Mouse (Mus musculus): ENCODE results near the gene Zfp410.

Zfp410 gene

DNA sequence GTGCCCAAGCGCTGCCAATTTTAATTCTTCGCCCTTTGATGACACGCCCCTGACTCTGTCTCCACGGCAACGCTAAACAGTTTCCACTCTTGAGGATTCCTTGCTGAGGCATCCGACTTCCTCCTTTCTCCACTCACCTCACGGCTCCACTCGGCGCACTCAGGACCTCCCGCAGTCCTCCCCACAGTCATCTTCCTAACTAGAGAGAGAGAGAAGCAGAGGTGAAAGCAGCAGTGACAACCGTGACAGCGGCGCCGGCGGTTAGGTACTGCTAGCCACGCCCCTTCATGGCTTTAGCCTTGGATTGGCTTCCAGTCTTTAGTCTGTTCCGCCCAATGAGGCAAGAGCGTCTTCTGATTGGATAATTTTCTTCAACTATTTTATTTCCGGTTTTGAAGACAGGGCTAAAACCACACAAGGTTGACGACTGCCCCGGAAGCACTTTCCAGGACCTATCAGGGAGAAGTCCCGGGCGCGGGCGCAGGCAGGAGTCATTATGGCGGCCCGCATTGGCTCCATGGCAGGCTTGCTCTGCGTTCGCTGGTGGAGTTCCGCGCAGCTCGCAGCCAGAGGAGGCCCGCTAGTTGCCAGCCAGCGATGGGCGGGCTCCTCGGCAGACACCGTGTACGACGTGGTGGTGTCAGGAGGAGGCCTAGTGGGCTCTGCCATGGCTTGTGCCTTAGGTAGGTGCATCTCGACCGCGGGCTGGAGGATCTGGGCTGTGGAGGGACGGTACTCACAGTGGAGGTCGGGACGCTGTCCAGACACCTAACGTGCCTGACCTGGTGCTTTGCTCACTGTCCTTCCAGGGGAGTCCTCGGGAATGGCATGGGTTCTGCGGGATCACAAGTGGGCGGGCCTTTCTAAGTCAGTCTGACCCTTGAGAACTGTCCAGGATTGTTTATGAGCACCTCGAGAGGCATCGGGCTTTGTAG is 45.2 kb downstream of the Zfp410 start, which contains the start of the genes Coq6 and Fam161b:
TSS of gene Coq6 (plus strand) at position 103 of the 935 bp plus-strand sequence.
TSS of gene Fam161b (minus strand) at position 279 of the 935 bp plus-strand sequence.
- DNase-seq, result peak; percentile 96 to 97

DNA sequence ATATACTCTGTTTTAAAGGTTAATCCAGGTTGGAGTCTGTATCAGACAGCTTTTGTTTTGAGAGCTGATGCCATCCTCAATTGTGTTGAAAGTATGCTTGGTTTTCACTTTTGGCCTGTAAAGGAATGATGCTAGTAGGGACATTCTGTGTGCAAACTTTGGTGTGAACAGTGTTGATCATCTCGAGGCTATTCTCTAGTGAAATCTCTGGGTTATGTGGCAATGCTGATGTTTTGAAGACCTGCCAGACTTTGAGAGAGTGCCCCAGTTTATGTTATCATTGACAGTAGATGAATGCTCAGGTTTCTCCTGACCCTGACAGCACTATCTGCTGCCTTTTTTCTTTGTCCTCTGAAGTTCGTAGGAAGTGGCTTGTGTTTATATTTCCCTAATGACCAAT is 46.2 kb downstream of the Zfp410 start:
- no peak for DNase-seq

DNA sequence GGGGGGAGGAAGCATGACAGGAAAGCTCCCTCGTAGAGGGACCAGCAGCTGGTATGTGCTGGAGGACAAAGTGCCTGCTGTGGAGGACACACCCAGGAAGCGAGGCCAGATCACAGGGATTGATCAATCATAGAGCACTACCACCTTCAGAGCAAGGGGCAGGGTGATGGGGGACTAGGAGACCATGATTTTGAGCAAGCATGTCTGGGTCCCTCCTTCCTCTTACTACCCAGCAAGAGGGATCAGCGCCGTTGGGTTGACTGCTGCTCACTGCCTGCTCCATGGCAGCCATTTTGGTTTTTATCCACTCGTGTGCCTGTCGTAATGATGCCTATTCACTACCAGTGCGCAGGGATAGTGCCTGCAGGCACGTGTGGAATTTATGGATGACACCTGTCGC is 47.6 kb downstream of the Zfp410 start:
- DNase-seq, result no peak

DNA sequence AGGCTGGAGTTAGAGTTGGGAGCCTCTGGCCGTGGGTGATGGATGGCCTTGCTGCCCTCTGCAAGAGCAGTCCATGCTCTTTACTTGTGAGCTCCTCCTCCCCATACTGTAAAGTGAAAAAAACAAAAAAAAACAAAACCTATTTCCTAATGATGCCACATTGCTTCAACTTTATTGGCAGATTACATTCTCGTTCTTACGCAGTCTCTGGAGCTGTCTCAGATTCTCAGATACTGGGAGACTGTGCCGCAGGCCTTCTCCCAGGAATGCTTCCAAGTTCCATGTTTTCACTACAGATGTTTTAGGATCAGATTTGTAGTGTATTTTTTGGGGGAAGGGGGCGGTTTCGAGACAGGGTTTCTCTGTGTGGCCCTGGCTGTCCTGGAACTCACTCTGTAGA is 48.5 kb downstream of the Zfp410 start:
- no peak for DNase-seq

DNA sequence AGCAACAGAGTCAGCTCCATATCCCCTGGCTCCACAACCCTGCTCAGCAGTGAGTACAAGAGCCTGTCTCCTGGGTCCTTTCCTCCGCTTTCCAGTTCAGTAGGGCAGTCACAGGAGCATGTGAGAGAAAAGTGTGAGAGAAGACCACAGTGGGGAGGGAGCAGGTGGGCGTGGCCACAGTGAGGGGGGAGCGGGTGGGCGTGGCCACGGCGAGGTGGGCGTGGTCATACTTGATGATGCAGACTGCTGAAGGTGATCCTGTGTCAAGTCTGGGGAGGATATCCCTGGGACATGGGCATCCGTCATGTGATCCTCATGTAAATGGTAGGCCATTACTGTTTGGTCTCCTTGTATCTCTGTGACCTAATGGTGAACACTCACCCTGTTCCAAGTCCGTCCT is 50.3 kb downstream of the Zfp410 start:
- peak in 1 of 2 experiments; percentile 11 for DNase-seq

DNA sequence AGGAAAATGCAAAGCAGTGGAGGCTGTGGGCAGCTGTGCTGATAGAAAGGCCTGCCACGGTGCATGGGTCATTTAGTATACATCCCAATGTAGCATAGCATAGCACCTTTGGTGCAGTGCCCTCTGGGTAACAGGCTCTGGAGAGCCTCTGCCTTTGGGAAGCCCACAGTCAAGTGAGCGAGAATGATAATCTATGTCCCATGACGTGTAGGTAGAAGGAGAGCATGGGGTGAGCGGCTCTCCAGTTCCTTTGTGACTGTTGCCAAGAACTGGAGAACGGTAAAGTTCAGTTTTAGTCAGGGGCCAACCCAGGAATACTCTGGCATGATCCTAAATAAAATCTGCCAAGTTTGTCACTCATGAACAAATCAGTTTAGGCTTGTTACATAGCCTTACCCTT is 55.0 kb downstream of the Zfp410 start:
- no peak for DNase-seq

DNA sequence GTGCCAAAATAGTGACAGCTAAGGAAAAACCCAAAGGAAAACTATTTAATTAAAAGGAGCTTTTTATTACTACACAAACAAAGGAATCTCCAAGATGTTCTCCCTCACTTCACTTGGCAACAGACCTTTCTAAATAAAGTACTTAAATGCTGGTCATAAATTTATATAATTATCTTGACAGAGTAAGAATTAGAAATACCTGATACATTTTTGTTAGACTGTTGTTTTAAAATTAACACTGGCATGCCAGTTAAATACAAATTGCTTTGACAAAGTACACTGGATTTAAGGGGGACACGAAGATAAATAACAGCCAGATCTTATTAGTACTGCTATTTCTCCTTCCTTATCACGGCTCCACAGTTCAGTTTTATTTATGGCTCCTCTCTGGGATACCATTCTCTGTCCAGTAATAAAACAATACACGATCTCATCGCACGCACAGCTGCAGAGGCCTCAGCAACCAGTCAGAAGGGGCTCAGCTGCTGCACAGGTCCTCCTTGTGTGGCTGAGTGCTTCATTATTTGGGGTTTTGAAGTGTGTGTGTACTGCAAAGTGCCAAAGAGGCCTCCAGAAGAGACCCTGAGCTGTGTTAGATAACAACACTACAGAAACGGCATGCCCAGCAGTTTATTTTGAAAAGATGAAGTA is 57.3 kb downstream of the Zfp410 start:
- DNase-seq, result no peak

DNA sequence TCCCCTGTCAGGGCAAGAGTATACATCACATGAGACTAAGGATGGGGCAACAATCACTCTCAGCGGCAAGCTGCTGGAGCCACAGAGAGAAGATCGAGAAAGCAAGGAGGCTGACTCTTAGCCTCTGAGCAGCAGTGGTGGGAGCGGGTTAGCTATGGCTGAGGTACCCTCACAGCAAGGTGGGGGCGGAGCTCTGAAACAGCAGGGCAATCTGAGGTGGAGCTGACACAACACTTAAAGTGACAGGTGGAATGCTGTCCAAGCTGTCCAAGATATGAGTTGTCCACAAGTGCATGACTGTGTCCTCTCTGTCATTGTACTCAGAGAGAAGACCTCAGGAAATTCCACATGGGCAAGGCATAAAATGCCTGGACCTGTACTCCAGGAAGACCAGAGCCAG is 65.7 kb downstream of the Zfp410 start:
- DNase-seq, result no peak

DNA sequence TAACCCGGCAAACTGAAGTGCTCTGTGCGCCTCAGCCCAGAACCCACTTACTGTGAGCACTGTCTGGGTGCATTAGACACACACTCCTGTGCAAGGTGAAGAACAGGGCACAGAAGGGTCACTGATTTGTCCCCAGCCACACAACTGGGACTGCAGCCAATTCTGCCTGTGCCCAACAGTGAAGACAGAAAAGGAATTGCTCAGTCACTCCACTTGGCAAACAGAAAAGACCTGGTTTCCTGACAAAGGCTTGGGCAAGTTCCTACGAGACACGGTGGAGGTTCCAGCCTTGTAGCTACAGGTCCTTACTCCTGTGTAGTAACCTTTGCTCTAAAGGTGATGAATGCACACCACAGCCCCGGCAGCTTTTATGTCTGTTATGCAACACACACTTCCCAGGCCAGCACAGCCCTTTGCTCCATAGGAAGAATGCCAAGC is 68.0 kb downstream of the Zfp410 start:
- DNase-seq, result peak; percentile 15 to 36

DNA sequence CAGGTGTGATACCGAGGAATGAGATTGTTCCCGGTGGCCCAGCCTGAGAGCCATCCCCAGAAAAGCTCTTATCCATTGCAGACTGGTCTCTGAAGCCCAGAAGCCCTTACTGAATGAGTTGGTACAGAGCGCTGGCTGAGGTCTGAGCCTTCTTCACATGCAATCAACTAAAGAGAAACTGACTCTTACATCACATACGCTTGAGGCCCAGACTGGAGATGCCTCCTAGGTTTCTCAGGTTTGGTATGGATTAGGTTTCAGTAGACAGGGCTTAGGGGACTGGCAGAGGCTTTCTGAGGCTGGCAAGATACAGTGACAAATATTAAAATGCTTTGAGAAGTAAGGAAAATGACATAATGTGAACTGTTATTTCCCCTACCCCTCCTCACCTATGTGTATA is 68.8 kb downstream of the Zfp410 start:
- no peak for DNase-seq

DNA sequence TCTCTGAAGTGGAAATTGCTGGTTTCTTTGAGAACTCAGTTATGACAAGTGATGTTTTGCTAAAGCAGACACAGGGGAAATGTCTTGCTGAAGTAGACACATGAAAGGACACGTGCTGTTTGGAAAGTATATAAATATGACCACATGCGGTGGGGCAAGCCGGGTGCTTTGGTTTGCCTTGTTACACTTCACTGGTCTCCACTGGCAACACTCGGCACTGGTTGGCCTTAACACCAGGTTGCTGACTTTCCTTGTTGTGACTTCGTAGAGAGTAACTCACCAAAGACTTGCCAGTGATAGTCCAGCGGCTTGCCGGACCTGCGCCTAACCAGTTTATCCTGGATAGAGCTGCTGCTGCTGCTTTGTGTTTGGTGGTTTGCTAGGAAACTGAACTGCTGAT is 71.4 kb downstream of the Zfp410 start:
- no peak for DNase-seq

DNA sequence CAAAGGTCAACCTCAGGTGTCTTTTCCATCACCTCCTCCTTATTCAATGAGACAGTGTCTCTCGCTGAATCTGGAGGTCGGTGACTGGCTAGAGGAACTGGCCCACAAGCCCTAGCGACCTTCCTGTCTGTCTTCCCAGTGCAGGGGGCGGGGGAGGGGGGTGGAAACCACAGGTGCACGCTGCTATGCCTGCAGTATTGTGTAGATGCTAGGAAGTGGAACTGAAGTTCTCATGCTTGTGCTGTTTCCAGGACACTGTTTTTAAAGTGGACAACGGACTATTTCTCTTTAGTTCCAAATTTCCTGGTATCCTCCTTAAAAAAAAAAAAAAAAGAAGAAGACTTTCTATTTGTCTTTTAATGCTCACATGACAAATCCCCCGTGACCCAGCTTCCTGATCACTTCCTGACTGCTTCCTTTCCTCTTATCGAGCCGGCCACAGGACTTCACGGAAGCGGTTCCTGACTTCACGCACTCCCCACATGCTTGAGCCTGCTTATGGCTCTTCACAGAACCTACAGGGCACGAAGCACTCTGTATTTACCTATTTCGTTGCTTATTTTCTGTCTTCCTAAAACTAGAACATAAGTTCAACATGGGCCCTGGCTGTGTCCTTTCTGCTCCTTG is 72.2 kb downstream of the Zfp410 start:
- DNase-seq, result no peak

DNA sequence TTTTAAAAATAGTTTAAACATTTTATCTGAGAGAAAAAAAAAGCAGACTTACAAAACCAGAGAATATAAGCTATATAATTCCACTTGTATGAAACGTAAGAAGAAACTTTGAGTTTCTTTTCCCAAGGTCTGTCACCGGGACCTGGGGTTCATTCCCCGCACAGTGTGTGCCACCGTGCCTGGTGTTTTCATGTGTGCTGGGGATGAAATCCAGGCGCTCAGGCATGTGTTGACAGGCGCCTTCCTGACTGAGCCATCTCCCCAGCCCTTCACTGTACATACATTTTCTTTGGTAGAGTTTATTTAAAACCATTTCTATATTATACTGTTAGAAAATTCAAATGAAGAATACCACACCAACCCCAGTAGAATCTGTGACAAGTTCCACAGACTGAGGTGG is 73.7 kb downstream of the Zfp410 start:
- no peak for DNase-seq

DNA sequence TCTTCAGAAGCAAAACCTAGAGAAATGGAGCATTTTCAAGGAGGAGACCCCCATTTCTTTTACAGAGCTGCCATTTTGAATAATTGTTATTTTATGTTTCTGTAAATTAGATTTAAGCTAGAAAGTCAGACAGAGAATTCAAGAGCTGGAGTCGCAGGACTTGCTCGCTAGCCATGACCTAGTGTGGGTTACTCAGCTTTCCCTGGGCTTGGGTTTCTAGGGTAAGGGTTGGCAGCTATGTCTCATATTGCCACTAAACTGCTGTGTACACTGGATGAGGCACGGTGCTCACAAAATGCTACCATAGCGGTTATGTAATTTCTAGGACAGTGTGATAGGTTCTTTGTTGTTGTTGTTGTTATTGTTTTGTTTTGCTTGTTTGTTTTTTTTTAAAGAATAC is 76.0 kb downstream of the Zfp410 start:
- DNase-seq, result no peak

All from cerebellum, postnatal 10 days (tissue).